Mouse (Mus musculus) embryonic fibroblast, embryonic 13.5 days (primary cell): ENCODE results near the gene Galnt6.

Source experiments
- CTCF ChIP-seq: IDR thresholded peaks from 2 replicates; pipeline ENCODE4 v1.5.1; 2011; ENCODE audit warnings: mild to moderate bottlenecking, control low read depth, low read length, moderate library complexity, borderline replicate concordance; ENCODE audit not compliant: insufficient read depth
- POLR2A ChIP-seq: IDR thresholded peaks from 2 replicates; pipeline ENCODE4 v1.6.1; 2011; ENCODE audit warnings: low read depth, mild to moderate bottlenecking, control low read depth, low read length, moderate library complexity

DNA sequence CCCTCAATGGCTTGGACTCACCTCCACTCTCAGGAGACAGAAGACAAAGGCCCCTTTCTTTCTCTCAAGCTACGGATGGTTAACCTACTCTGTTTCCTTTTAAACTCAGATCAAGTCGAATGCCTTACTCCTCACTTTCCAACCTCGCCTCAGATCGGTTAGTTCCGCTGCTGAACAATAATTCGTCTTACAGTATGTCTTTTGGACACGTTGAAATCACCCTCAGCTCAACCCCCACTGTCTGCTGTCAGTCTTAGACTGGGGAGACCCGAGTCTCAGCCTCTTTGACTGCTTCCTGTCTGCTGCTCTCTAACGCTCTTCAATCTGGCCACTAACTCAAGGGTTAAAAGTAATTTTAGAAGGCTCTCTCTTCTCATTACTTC, 31.9 kb upstream of the Galnt6 start:
- TF ChIP-seq POLR2A (no peak), CTCF (no peak)
